Mouse (Mus musculus) CH12.LX (cell line): Measurements from ENCODE around the gene Hacl1.

Experiments
- CTCF ChIP-seq, 2 experiments: IDR thresholded peaks in 1 of 2; conservative IDR thresholded peaks in 1 of 2; 2 replicates each; pipeline ENCODE4 v1.5.1; 2011 to 2012; ENCODE audit warnings: low read depth in 2 of 2, low read length in 2 of 2, improper control_type of control experiment in 1 of 2, inconsistent platforms in 1 of 2, mild to moderate bottlenecking in 1 of 2, moderate library complexity in 1 of 2
- EP300 ChIP-seq: IDR thresholded peaks from 2 replicates; pipeline ENCODE4 v1.6.1; 2011; ENCODE audit warnings: low read length, improper control_type of control experiment
- MYC ChIP-seq: IDR thresholded peaks from 2 replicates; pipeline ENCODE4 v1.6.1; 2011; ENCODE audit warnings: low read depth, mild to moderate bottlenecking, improper control_type of control experiment, low read length
- POLR2A ChIP-seq: IDR thresholded peaks from 2 replicates; pipeline ENCODE4 v1.6.1; 2011; ENCODE audit warnings: low read depth, mild to moderate bottlenecking, improper control_type of control experiment, low read length
- ZC3H11A ChIP-seq: IDR thresholded peaks from 2 replicates; pipeline ENCODE4 v1.6.1; 2012; ENCODE audit warnings: low read depth, mild to moderate bottlenecking, inconsistent platforms, low read length, improper control_type of control experiment
- ZKSCAN1 ChIP-seq: IDR thresholded peaks from 2 replicates; pipeline ENCODE4 v1.6.1; 2012; ENCODE audit warnings: low read depth, inconsistent platforms, low read length, improper control_type of control experiment, borderline replicate concordance

DNA sequence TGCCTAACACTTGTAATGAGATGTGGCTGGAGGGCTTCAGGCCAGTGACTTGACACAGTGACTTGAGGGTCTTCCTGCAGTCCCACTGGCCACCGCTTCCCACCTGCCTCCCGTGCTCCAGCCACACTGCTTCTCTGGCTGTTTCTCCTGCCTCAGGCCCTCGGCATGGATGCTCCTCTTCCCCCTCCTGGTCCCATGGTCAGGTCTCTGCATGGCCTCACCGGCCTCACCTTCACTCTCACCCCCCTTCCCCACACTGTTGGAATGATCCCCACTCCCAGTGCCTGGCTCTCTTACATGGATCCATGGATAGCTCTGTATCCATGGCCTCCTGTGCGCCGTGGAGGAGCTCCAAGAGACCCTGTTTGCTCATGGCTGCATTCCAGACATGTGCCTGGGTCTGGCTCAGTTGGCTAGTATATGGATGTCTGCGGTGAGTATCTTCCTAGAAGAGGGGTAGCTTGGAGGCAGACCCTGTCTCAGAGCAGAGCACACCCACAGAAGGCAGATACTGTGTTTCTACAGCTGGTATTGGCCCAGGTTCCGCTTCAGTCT lies 17.1 kb upstream of the Hacl1 start:
- no peak for TF ChIP-seq CTCF (conservative IDR thresholded peaks at IDR 0.05 in 1 of 2, IDR thresholded peaks at IDR 0.05 in 1 of 2; ENCODE audit: low read depth in 2 of 2, low read length in 2 of 2)
- no peak for TF ChIP-seq POLR2A
- no peak for TF ChIP-seq EP300
- TF ChIP-seq MYC, result no peak
- TF ChIP-seq ZKSCAN1, result no peak
- no peak for TF ChIP-seq ZC3H11A
